23 mouse cellular contexts compared by ENCODE assay signal in genomic region chr8:106250186-106250585, GRCm38 (mm10). TPM values are rescaled to one million over a fixed set of nuclear protein-coding genes. Genes with fewer than 3 reads are reported as not detected.
DNase-seq lines count a peak whose midpoint lies in the region; ATAC-seq and TF ChIP-seq lines count a peak whose summit lies in the region.
"Had no signal": no experiment of that assay in that cellular context is flagged by ENCODE, and none has a peak within 500 bp of the region (broad histone marks: within the 10 kb centered on the region; RNA-seq: fewer than 3 reads in every experiment).

No protein-coding gene starts in this region.

- 0 out of 2 replicates have a peak overlapping the region, but pooled peaks have one; percentile 5 for H3K27ac ChIP-seq in forebrain, embryonic 15.5 days (replicated peaks)
- no peak overlapping the region for H3K27ac ChIP-seq in forebrain, embryonic 13.5 days
- H3K27ac ChIP-seq in hindbrain, embryonic 15.5 days (replicated peaks), result peak overlapping the region; percentile 53; the same call in 1 of the 2 replicates
- no peak overlapping the region for H3K27ac ChIP-seq in hindbrain, embryonic 11.5 days (ENCODE audit: low read depth, low read length)
- peak overlapping the region; percentile 11; the same call in 1 of the 2 replicates for H3K27ac ChIP-seq in midbrain, embryonic 13.5 days
- H3K27ac ChIP-seq: embryonic facial prominence, embryonic 10.5 days; heart, embryonic 13.5 days; kidney, postnatal 0 days; limb, embryonic 12.5 days; macrophage had no signal

- 75% methylated on average over 4 of the region's 4 CpGs for WGBS in forebrain, embryonic 15.5 days
- 77% methylated on average over 4 of the region's 4 CpGs for WGBS in forebrain, embryonic 13.5 days
- WGBS in hindbrain, embryonic 15.5 days, result 66% methylated on average over 4 of the region's 4 CpGs
- 66% methylated on average over 4 of the region's 4 CpGs for WGBS in hindbrain, embryonic 11.5 days
- 63% methylated on average over 4 of the region's 4 CpGs for WGBS in midbrain, embryonic 13.5 days

- no peaks in the 10 kb centered on the region for H3K27me3 ChIP-seq in forebrain, embryonic 15.5 days
- no peaks in the 10 kb centered on the region for H3K27me3 ChIP-seq in forebrain, embryonic 13.5 days
- H3K27me3 ChIP-seq in hindbrain, embryonic 15.5 days, result no peaks in the 10 kb centered on the region
- H3K27me3 ChIP-seq in hindbrain, embryonic 11.5 days (ENCODE audit: control insufficient read depth, insufficient read depth, low read length), result no peaks in the 10 kb centered on the region
- no peaks in the 10 kb centered on the region for H3K27me3 ChIP-seq in E14TG2a.4 (ENCODE audit: insufficient read depth, low read length)
- no peaks in the 10 kb centered on the region for H3K27me3 ChIP-seq in midbrain, embryonic 13.5 days
- H3K27me3 ChIP-seq: heart, embryonic 13.5 days; limb, embryonic 12.5 days had no signal

- H3K4me1 ChIP-seq in forebrain, embryonic 15.5 days, result no peaks in the 10 kb centered on the region
- no peaks in the 10 kb centered on the region for H3K4me1 ChIP-seq in forebrain, embryonic 13.5 days
- H3K4me1 ChIP-seq in hindbrain, embryonic 15.5 days (replicated peaks), result peaks cover 5% of the 10 kb centered on the region; the same call in 1 of the 2 replicates
- H3K4me1 ChIP-seq in hindbrain, embryonic 11.5 days (replicated peaks; ENCODE audit: control insufficient read depth, insufficient read depth, low read length), result no peaks in the 10 kb centered on the region
- peaks cover 61% of the 10 kb centered on the region for H3K4me1 ChIP-seq in E14TG2a.4 (replicated peaks; ENCODE audit: low read depth, low read length)
- H3K4me1 ChIP-seq in midbrain, embryonic 13.5 days (replicated peaks), result peaks cover 10% of the 10 kb centered on the region
- H3K4me1 ChIP-seq: embryonic facial prominence, embryonic 10.5 days; limb, embryonic 12.5 days had no signal

- peaks cover 45% of the 10 kb centered on the region for H3K36me3 ChIP-seq in forebrain, embryonic 15.5 days
- H3K36me3 ChIP-seq in forebrain, embryonic 13.5 days (ENCODE audit: poor library complexity, severe bottlenecking), result peaks cover 92% of the 10 kb centered on the region
- peaks cover 58% of the 10 kb centered on the region for H3K36me3 ChIP-seq in hindbrain, embryonic 15.5 days
- peaks cover 8% of the 10 kb centered on the region; the same call in 1 of the 2 replicates for H3K36me3 ChIP-seq in hindbrain, embryonic 11.5 days (ENCODE audit: control insufficient read depth, insufficient read depth, low read length)
- peaks cover 98% of the 10 kb centered on the region for H3K36me3 ChIP-seq in E14TG2a.4 (ENCODE audit: insufficient read depth, low read length)
- H3K36me3 ChIP-seq in midbrain, embryonic 13.5 days, result peaks cover 91% of the 10 kb centered on the region

- no peak for TF ChIP-seq CTCF in E14TG2a.4 (conservative IDR thresholded peaks at IDR 0.05; ENCODE audit: low read length)

- ATAC-seq in forebrain, embryonic 15.5 days (replicated peaks), result 0 out of 2 replicates have a peak, but pooled peaks have one; percentile 12
- ATAC-seq in forebrain, embryonic 13.5 days, result no peak
- ATAC-seq in hindbrain, embryonic 15.5 days (ENCODE audit: low FRiP score, low read depth), result no peak
- no peak for ATAC-seq in hindbrain, embryonic 11.5 days (ENCODE audit: low FRiP score)
- ATAC-seq in midbrain, embryonic 13.5 days, result no peak
- ATAC-seq: inflammation-experienced regulatory T-cells, adult 6 months; liver, postnatal 0 days; lung, postnatal 0 days had no signal

- no peaks in the 10 kb centered on the region for H3K9me3 ChIP-seq in forebrain, embryonic 15.5 days
- H3K9me3 ChIP-seq in forebrain, embryonic 13.5 days (replicated peaks), result no peaks in the 10 kb centered on the region
- H3K9me3 ChIP-seq in hindbrain, embryonic 15.5 days, result no peaks in the 10 kb centered on the region
- H3K9me3 ChIP-seq in hindbrain, embryonic 11.5 days (ENCODE audit: control insufficient read depth, low read length), result no peaks in the 10 kb centered on the region
- H3K9me3 ChIP-seq in E14TG2a.4 (ENCODE audit: low read length), result no peaks in the 10 kb centered on the region
- no peaks in the 10 kb centered on the region for H3K9me3 ChIP-seq in midbrain, embryonic 13.5 days
- H3K9me3 ChIP-seq: embryonic facial prominence, embryonic 10.5 days; heart, embryonic 13.5 days; limb, embryonic 12.5 days had no signal

- H3K4me2 ChIP-seq in forebrain, embryonic 15.5 days (replicated peaks), result no peak overlapping the region
- no peak overlapping the region for H3K4me2 ChIP-seq in forebrain, embryonic 13.5 days
- no peak overlapping the region for H3K4me2 ChIP-seq in hindbrain, embryonic 15.5 days
- no peak overlapping the region for H3K4me2 ChIP-seq in hindbrain, embryonic 11.5 days (replicated peaks; ENCODE audit: low read depth, low read length)
- H3K4me2 ChIP-seq in midbrain, embryonic 13.5 days (replicated peaks), result no peak overlapping the region
- H3K4me2 ChIP-seq: heart, embryonic 13.5 days; limb, embryonic 12.5 days; liver, embryonic 11.5 days had no signal

- H3K4me3 ChIP-seq in forebrain, embryonic 15.5 days, result no peak overlapping the region
- H3K4me3 ChIP-seq in forebrain, embryonic 13.5 days, result no peak overlapping the region
- H3K4me3 ChIP-seq in hindbrain, embryonic 15.5 days, result no peak overlapping the region
- no peak overlapping the region for H3K4me3 ChIP-seq in hindbrain, embryonic 11.5 days (ENCODE audit: low read depth, low read length)
- H3K4me3 ChIP-seq in E14TG2a.4 (replicated peaks; ENCODE audit: low read length), result peak overlapping the region; percentile 2; the same call in 1 of the 2 replicates
- H3K4me3 ChIP-seq in midbrain, embryonic 13.5 days (replicated peaks), result no peak overlapping the region
- H3K4me3 ChIP-seq: embryonic facial prominence, embryonic 10.5 days; heart, embryonic 13.5 days; limb, embryonic 12.5 days; myocyte had no signal

- H3K9ac ChIP-seq in forebrain, embryonic 15.5 days (replicated peaks), result no peak overlapping the region
- no peak overlapping the region for H3K9ac ChIP-seq in forebrain, embryonic 13.5 days
- H3K9ac ChIP-seq in hindbrain, embryonic 15.5 days, result no peak overlapping the region
- H3K9ac ChIP-seq in hindbrain, embryonic 11.5 days (ENCODE audit: low read depth, low read length), result no peak overlapping the region
- H3K9ac ChIP-seq in midbrain, embryonic 13.5 days (replicated peaks), result no peak overlapping the region
- H3K9ac ChIP-seq: heart, embryonic 13.5 days; limb, embryonic 12.5 days; liver, postnatal 0 days had no signal

- no peak for DNase-seq in hindbrain, embryonic 11.5 days (ENCODE audit: low spot score)
- DNase-seq in retina, embryonic 14.5 days (ENCODE audit: low spot score), result no peak
- DNase-seq in gastrocnemius, postnatal 10 days, result no peak
- DNase-seq: adrenal gland, adult 8-10 months; cerebellum, adult 11-12 months; cerebellum, postnatal 10 days; kidney, adult 2 months; liver, postnatal 0 days; thymus, postnatal 25 days had no signal

RNA-seq across cellular contexts. Expression of gene Prmt7, which starts 39.5 kb away (rescaled TPM):
- polyA plus RNA-seq in forebrain, embryonic 15.5 days (2015; fragmentation: Nextera tagmentation; extraction: Ambion mirVana), result 50.5 and 52.9 TPM in 2 replicates
- 50.4 and 57.8 TPM in 2 replicates for polyA plus RNA-seq in forebrain, embryonic 13.5 days (2015; fragmentation: Nextera tagmentation; extraction: Ambion mirVana)
- polyA plus RNA-seq in hindbrain, embryonic 15.5 days (2015; fragmentation: Nextera tagmentation; extraction: Ambion mirVana), result 59.5 and 59.9 TPM in 2 replicates
- polyA plus RNA-seq in hindbrain, embryonic 11.5 days (2014; fragmentation: Nextera tagmentation; extraction: Ambion mirVana), result 55.1 and 57.6 TPM in 2 replicates
- 57.8 and 62.6 TPM in 2 replicates for polyA plus RNA-seq in midbrain, embryonic 13.5 days (2015; fragmentation: Nextera tagmentation; extraction: Ambion mirVana)
- total RNA-seq in gastrocnemius, postnatal 10 days (2021), result 10 to 100 TPM; 23.8 to 25.5 TPM

RNA-seq across cellular contexts. Expression of gene Slc7a6os, which starts 39.5 kb away (rescaled TPM):
- 41.1 and 43.8 TPM in 2 replicates for polyA plus RNA-seq in forebrain, embryonic 15.5 days (2015; fragmentation: Nextera tagmentation; extraction: Ambion mirVana)
- polyA plus RNA-seq in forebrain, embryonic 13.5 days (2015; fragmentation: Nextera tagmentation; extraction: Ambion mirVana), result 37.8 and 39.5 TPM in 2 replicates
- 31.5 and 34.2 TPM in 2 replicates for polyA plus RNA-seq in hindbrain, embryonic 15.5 days (2015; fragmentation: Nextera tagmentation; extraction: Ambion mirVana)
- polyA plus RNA-seq in hindbrain, embryonic 11.5 days (2014; fragmentation: Nextera tagmentation; extraction: Ambion mirVana), result 46.1 and 46.2 TPM in 2 replicates
- polyA plus RNA-seq in midbrain, embryonic 13.5 days (2015; fragmentation: Nextera tagmentation; extraction: Ambion mirVana), result 36.6 and 42.6 TPM in 2 replicates
- total RNA-seq in gastrocnemius, postnatal 10 days (2021), result 10 to 100 TPM; 11.7 to 13.3 TPM

Comparison
In these comparisons a context has a peak if more than half of its experiments do, and no peak if none do; other contexts are left out.
1. H3K27ac ChIP-seq: peak in forebrain, embryonic 15.5 days (single experiment), hindbrain, embryonic 15.5 days (single experiment) and midbrain, embryonic 13.5 days (single experiment); none in forebrain, embryonic 13.5 days (single experiment) and hindbrain, embryonic 11.5 days (single experiment).